Mouse (Mus musculus) midbrain, embryonic 14.5 days (tissue): ENCODE data around the gene Ciz1. TPM values are rescaled to one million over a fixed set of nuclear protein-coding genes. Genes with fewer than 3 reads are reported as not detected.

Experiments
- ATAC-seq: fragments of 200-750 bp; cut with Nextera tagmentation; 2 replicates; pipeline ENCODE4 v1.8.0; 2017; ENCODE audit warnings: moderate number of reproducible peaks, moderate library complexity; ENCODE audit not compliant: low FRiP score, low TSS enrichment
- DNase-seq: peaks from one replicate; pipeline ENCODE4 v3.0.0-alpha.2; 2015
- H3K27ac ChIP-seq: fragments of 300-500 bp; sonication (generic); replicated peaks from 2 replicates; pipeline ENCODE4 v1.5.1; 2014; ENCODE audit warnings: mild to moderate bottlenecking, low read depth, low read length, moderate library complexity
- H3K27me3 ChIP-seq: fragments of 300-500 bp; sonication (generic); 2 replicates; pipeline ENCODE4 v1.6.1; 2014; ENCODE audit warnings: low read length, control low read depth, mixed read lengths; ENCODE audit not compliant: control insufficient read depth, insufficient read depth
- H3K36me3 ChIP-seq: fragments of 300-500 bp; sonication (generic); 2 replicates; pipeline ENCODE4 v1.6.1; 2014; ENCODE audit warnings: low read length, control low read depth; ENCODE audit not compliant: control insufficient read depth, insufficient read depth
- H3K4me1 ChIP-seq: fragments of 300-500 bp; sonication (generic); 2 replicates; pipeline ENCODE4 v1.6.1; 2014; ENCODE audit warnings: mild to moderate bottlenecking, antibody characterized with exemption, low read length, control low read depth; ENCODE audit not compliant: control insufficient read depth, insufficient read depth
- H3K4me2 ChIP-seq: fragments of 300-500 bp; sonication (generic); 2 replicates; pipeline ENCODE4 v1.6.1; 2014; ENCODE audit warnings: mild to moderate bottlenecking, low read length, moderate library complexity
- H3K4me3 ChIP-seq: fragments of 300-500 bp; sonication (generic); replicated peaks from 2 replicates; pipeline ENCODE4 v1.5.1; 2014; ENCODE audit warnings: low read depth, low read length
- H3K9ac ChIP-seq: fragments of 300-500 bp; sonication (generic); replicated peaks from 2 replicates; pipeline ENCODE4 v1.6.1; 2014; ENCODE audit warnings: mild to moderate bottlenecking, low read length, moderate library complexity
- H3K9me3 ChIP-seq: fragments of 300-500 bp; sonication (generic); 2 replicates; pipeline ENCODE4 v1.6.1; 2016; ENCODE audit warnings: low read length, control low read depth, mixed read lengths; ENCODE audit not compliant: control insufficient read depth
- WGBS: fragments of 180-500 bp; shearing (Covaris S2); extraction: QIAGEN DNeasy Blood & Tissue Kit; methylation state at CpG from one replicate; pipeline ENCODE4 v1.1.7; 2014; 5-methylcytosine and 5-hydroxymethylcytosine counted together
- polyA plus RNA-seq: library from polyadenylated mRNA; unstranded; fragments of >200 nt; fragmentation: Nextera tagmentation; extraction: Ambion mirVana; gene quantifications from 2 replicates; pipeline ENCODE4 v1.2.1, GENCODE M21; 2014

Ciz1 gene
- 46.4 and 54.1 TPM in 2 replicates for polyA plus RNA-seq

DNA sequence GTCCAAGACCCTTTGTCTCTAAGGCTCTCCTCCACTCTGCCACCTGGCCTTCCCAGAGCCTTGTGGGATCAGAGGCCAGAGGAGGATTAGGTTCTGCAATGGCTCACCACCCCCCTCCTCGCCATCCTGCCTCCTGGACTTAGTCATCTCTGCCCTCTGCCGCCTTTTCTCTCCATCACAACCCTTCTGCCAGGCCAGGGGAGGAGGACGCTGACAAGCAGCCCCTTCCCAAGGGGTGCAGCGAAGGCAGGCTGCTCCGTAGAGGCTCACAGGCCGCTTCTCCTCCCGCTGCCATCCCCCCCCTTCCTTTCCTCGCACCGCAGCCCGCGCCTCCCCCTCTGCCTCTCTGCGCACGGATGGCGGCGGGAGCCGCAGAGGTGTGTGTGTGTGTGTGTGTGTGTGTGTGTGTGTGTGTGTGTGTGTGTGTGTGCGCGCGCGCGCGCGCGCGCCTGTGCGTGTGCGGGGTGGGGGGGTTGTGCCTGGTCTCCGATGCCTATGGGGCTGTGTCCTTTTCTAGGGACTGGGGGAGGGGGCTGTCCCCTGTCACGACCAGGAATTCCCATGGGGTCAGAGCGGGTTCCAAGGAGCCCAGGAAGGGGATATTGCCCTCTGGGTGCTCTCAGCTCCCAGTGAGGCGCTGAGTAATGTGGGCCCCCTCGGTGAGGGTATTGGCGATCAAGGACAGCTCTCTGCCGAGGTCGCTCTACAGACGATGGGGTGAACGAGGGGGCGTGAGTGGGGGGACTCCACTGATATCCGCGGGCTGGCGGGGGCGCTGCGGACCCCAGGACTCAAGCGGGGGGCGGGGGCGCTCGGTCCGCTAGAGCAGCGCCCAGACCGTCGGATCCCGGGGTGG lies at the start of gene Ciz1:
Ciz1 (plus strand) TSS at position 177 of the 856 bp plus-strand sequence.
- Histone ChIP-seq H3K9me3 (no peaks in the 10 kb centered on the region), H3K27me3 (no peaks in the 10 kb centered on the region), H3K4me3 (peak within 1 kb of the TSS; percentile 70), H3K27ac (peak within 1 kb of the TSS; percentile 95), H3K4me2 (peak within 1 kb of the TSS; percentile 79), H3K36me3 (peaks cover 4% of the 10 kb centered on the region; the same call in 1 of the 2 replicates), H3K9ac (peak within 1 kb of the TSS; percentile 81), H3K4me1 (peaks cover 20% of the 10 kb centered on the region)
- DNase-seq, result peak; percentile 84
- ATAC-seq, result peak; percentile 64
- under 1% methylated on average over 43 of the region's 52 CpGs for WGBS

DNA sequence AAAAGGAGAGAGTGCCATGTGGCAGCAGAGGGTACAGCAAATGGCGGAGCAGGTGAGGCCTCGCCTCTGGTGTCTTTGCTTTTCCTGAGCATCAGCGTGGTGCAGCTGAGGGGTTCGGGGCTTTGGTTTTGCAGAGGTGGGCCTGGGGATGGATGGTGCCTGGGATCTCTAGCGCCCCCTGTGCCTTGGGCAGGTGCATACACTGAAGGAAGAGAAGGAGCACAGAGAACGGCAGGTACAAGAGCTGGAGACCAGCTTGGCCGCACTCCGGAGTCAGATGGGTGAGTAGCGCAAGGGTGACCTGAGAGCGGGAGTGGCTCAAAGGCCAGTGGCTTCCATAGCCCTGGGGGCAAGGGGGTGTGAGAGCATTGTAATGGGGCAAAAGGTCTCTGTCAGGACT lies 49.2 kb upstream of the Ciz1 start:
- ATAC-seq (no peak), DNase-seq (no peak)
- WGBS, result 90% methylated on average over 9 of the region's 10 CpGs

DNA sequence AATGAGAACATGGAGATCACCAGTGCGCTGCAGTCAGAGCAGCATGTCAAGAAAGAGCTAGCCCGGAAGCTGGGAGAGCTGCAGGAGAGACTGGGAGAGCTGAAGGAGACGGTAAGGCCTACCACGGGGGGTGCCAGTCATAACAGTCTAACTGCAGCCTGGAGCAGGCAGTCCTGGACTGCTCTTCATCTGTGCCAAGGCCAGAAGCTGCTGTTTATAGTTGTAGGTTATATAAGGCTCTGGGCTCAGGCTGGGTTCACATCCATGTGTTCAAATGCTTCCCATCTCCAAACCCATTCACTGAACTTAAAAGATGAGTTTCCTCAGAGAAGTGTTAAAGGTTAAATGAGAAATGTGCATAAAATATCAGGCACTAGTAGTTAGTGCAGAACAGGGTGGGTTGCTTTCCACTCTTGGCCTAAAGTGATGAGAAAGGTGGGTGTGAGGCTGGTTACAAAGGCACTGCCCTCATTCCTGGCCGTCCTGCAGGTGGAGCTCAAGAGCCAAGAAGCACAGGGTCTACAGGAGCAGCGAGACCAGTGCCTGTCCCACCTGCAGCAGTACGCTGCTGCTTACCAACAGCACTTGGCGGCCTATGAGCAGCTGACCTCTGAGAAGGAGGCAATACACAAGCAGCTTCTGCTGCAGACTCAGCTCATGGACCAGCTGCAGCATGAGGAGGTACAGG lies 47.8 kb upstream of the Ciz1 start:
- H3K4me3 ChIP-seq, result no peak overlapping the region
- 57% methylated on average over 8 of the region's 8 CpGs for WGBS
- H3K36me3 ChIP-seq, result peaks cover 96% of the 10 kb centered on the region
- no peak overlapping the region for H3K9ac ChIP-seq
- ATAC-seq, result no peak
- no peaks in the 10 kb centered on the region for H3K27me3 ChIP-seq
- H3K27ac ChIP-seq, result no peak overlapping the region
- H3K4me2 ChIP-seq, result no peak overlapping the region
- no peaks in the 10 kb centered on the region for H3K9me3 ChIP-seq
- H3K4me1 ChIP-seq, result no peaks in the 10 kb centered on the region
- peak; percentile 66 for DNase-seq

More for the DNA sequence above, 49.2 kb upstream of the Ciz1 start:
- H3K4me1 ChIP-seq, result no peaks in the 10 kb centered on the region
- peaks cover 97% of the 10 kb centered on the region for H3K36me3 ChIP-seq
- H3K9ac ChIP-seq, result no peak overlapping the region
- no peaks in the 10 kb centered on the region for H3K27me3 ChIP-seq
- H3K4me3 ChIP-seq, result no peak overlapping the region
- H3K9me3 ChIP-seq, result no peaks in the 10 kb centered on the region
- H3K27ac ChIP-seq, result no peak overlapping the region
- no peak overlapping the region for H3K4me2 ChIP-seq

DNA sequence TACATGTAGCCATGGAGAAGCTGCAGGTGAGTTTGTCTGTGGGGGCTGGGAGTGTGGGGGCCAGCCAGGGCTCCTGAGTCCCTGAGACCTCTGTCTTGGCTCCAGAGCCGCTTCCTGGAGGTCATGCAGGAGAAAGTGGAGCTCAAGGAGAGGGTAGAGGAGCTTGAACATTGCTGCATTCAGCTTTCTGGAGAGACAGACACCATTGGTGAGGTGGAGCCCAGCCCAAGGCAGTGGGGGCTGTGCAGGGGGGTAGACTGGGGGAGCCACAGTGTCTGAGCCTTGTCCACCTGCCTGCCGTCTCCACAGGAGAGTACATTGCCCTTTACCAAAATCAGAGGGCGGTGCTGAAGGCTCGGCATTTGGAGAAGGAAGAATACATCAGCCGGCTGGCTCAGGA lies 46.5 kb upstream of the Ciz1 start:
- no peak for ATAC-seq
- H3K4me3 ChIP-seq, result no peak overlapping the region
- WGBS, result 90% methylated on average over 5 of the region's 5 CpGs
- DNase-seq, result no peak
- H3K4me2 ChIP-seq, result no peak overlapping the region
- H3K27me3 ChIP-seq, result no peaks in the 10 kb centered on the region
- H3K9me3 ChIP-seq, result no peaks in the 10 kb centered on the region
- H3K4me1 ChIP-seq, result no peaks in the 10 kb centered on the region
- H3K9ac ChIP-seq, result no peak overlapping the region
- peaks cover 98% of the 10 kb centered on the region for H3K36me3 ChIP-seq
- H3K27ac ChIP-seq, result no peak overlapping the region

DNA sequence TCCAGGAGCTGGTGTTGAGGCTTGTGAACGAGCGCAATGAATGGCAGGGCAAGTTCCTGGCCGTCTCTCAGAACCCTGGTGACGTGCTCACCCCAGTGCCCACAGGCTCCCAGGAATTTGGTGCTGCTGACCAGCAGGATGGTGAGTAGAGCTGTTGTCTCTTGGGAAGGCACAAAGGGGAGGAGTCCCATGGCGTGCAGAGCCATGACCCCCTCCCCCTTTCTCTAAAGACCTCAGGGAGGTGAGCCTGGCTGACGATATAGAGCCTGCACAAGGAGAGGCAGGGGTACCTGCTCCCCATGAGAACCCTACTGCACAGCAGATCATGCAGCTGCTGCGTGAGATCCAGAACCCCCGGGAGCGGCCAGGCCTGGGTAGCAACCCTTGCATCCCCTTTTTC lies 46.0 kb upstream of the Ciz1 start:
- Histone ChIP-seq H3K4me2 (no peak overlapping the region), H3K4me1 (no peaks in the 10 kb centered on the region), H3K27me3 (no peaks in the 10 kb centered on the region), H3K27ac (no peak overlapping the region), H3K9ac (0 out of 2 replicates have a peak overlapping the region, but pooled peaks have one; percentile 6), H3K4me3 (no peak overlapping the region), H3K36me3 (peaks cover 98% of the 10 kb centered on the region), H3K9me3 (no peaks in the 10 kb centered on the region)
- WGBS, result 91% methylated on average over 9 of the region's 9 CpGs
- ATAC-seq, result no peak
- no peak for DNase-seq

DNA sequence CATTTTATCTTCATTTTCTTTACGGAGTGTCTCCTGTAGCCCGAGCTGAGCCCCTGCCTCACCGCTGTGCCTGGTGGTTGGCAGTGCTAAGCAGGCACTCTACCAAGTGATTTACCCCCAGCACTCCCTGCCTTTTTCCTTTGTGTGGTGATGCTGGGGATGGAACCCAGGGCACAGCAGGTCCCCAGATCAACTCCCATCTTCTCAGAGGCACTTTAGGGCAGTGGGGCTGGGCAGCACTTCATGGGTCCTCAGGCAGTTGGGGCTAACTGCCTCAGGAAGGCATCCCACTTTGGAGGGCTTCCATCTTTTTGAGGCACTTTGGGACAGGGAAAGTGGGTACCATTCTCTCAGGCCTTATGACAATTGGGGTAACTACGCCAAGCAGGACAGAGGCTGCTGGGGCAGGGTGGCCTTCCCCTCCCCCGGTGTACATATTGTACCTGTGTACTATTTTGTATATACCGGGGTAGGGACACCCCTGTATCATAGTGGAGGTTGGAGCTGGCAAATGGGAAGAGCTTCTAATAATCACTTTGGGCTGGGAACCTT lies 44.8 kb upstream of the Ciz1 start:
- no peak overlapping the region for H3K4me2 ChIP-seq
- H3K9ac ChIP-seq, result no peak overlapping the region
- ATAC-seq (no peak), DNase-seq (no peak)
- peaks cover 6% of the 10 kb centered on the region; the same call in 1 of the 2 replicates for H3K27me3 ChIP-seq
- no peak overlapping the region for H3K4me3 ChIP-seq
- H3K27ac ChIP-seq, result no peak overlapping the region
- no peaks in the 10 kb centered on the region for H3K9me3 ChIP-seq
- H3K36me3 ChIP-seq, result peaks cover 90% of the 10 kb centered on the region
- WGBS, result 96% methylated on average over 6 of the region's 6 CpGs
- H3K4me1 ChIP-seq, result peaks cover 8% of the 10 kb centered on the region

DNA sequence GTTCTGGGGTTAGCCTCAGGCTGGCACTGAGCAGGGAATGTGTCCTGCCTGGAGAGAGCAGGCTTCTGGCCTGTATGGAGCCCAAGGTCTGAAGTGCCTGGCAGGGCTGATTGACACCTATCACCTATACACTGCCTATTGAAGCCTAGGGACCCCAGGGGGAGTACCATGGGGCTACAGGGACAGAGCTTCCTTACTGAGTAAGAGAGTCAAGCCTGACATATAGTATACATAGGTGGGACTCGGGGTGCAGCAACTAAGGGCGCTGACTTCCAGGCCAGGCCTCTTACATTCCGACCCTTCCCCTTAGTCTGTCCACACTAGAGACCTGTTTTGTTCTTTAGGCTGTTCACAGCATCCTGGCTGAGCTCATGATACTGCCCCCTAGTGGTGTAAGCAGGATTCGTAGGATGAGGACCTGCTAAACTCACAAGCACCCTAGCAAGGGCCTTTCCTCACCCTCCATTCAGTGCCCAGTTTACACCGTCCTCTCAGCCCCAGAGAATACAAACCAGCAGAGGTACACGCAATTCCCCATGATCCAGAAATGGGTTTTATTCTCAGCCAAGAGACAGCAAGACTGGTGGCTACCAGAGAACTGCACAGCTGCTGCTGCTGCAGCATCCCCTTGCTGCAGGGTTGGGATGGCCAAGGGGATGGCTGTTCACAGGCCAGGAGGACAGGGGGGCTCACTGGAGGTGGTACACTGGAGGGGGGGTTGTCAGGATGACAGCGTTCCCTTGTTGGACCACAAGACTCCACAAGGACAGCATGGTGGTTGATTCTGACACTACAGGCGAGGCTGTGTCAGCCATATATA lies 44.0 kb upstream of the Ciz1 start:
- Histone ChIP-seq H3K27me3 (peaks cover 6% of the 10 kb centered on the region; the same call in 1 of the 2 replicates), H3K9me3 (no peaks in the 10 kb centered on the region), H3K4me2 (no peak overlapping the region), H3K4me3 (no peak overlapping the region), H3K27ac (no peak overlapping the region), H3K4me1 (peaks cover 8% of the 10 kb centered on the region), H3K36me3 (peaks cover 85% of the 10 kb centered on the region), H3K9ac (no peak overlapping the region)
- WGBS, result 46% methylated on average over 8 of the region's 8 CpGs
- peak; percentile 87 for DNase-seq
- no peak for ATAC-seq

DNA sequence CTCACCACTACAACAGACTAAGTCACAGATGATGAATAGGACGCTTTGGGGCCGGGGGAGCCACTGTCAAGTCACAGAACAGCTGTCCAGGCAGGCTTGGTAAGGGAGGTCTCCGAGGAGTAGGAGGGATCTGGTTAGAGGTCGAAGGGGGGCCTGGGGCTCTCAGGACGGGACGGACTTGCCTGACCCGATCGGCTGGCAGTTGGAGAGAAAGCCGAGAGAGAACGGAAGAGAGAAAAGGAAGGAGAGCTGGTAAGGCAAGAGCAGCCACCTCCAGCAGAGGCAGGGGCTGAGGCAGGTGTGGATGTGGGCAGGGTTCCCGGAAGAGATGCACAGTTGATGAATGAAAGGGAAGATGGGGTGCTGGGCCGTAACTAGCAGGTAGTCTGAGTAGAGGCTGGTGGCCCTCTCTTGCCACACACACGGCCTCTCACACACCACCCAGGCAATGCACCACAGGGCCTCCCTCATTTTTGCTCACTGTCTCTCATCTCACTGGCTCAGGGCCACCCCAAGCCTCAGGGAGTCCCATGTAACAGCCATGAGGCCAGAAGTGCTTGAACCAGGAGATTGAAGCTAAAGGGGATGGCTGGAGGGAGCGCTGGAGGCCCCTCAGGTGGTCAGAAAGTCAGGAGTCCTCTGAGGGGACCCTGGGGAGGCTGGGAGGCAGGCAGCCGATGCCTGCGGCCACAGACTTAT lies 43.1 kb upstream of the Ciz1 start:
- no peak overlapping the region for H3K4me3 ChIP-seq
- H3K9me3 ChIP-seq, result no peaks in the 10 kb centered on the region
- no peak overlapping the region for H3K9ac ChIP-seq
- H3K4me1 ChIP-seq, result peaks cover 8% of the 10 kb centered on the region
- ATAC-seq (no peak), DNase-seq (no peak)
- peaks cover 6% of the 10 kb centered on the region; the same call in 1 of the 2 replicates for H3K27me3 ChIP-seq
- no peak overlapping the region for H3K4me2 ChIP-seq
- WGBS, result 91% methylated on average over 16 of the region's 16 CpGs
- peaks cover 85% of the 10 kb centered on the region for H3K36me3 ChIP-seq
- no peak overlapping the region for H3K27ac ChIP-seq
